ENCODE assay signal across 8 mouse cellular contexts in genomic region chr3:83201286-83201980, GRCm38 (mm10).
"Had no signal": no experiment of that assay in that cellular context is flagged by ENCODE, and none has a peak within 500 bp of the region (broad histone marks: within the 10 kb centered on the region; RNA-seq: fewer than 3 reads in every experiment).

No protein-coding gene starts in this region.

- H3K4me3 ChIP-seq: limb, embryonic 12.5 days; midbrain, embryonic 12.5 days; stomach, embryonic 15.5 days had no signal

- H3K4me1 ChIP-seq: midbrain, embryonic 12.5 days; stomach, embryonic 15.5 days had no signal

- H3K27ac ChIP-seq: limb, embryonic 12.5 days; liver, embryonic 14.5 days; midbrain, embryonic 12.5 days; stomach, embryonic 15.5 days had no signal

- H3K9me3 ChIP-seq: limb, embryonic 12.5 days; stomach, embryonic 15.5 days had no signal

- H3K27me3 ChIP-seq: limb, embryonic 12.5 days; midbrain, embryonic 12.5 days; stomach, embryonic 15.5 days had no signal

- DNase-seq: lung, adult 18-20 months; right cerebral cortex, postnatal 14 days; thymus, adult 2 months; thymus, postnatal 25 days had no signal

- H3K9ac ChIP-seq: limb, embryonic 12.5 days; liver, embryonic 14.5 days; midbrain, embryonic 12.5 days; stomach, embryonic 15.5 days had no signal

- H3K36me3 ChIP-seq: limb, embryonic 12.5 days; midbrain, embryonic 12.5 days; stomach, embryonic 15.5 days had no signal

- H3K4me2 ChIP-seq: limb, embryonic 12.5 days; midbrain, embryonic 12.5 days; stomach, embryonic 15.5 days had no signal
